Mouse (Mus musculus): ENCODE results near the gene Gorasp2.

DNA sequence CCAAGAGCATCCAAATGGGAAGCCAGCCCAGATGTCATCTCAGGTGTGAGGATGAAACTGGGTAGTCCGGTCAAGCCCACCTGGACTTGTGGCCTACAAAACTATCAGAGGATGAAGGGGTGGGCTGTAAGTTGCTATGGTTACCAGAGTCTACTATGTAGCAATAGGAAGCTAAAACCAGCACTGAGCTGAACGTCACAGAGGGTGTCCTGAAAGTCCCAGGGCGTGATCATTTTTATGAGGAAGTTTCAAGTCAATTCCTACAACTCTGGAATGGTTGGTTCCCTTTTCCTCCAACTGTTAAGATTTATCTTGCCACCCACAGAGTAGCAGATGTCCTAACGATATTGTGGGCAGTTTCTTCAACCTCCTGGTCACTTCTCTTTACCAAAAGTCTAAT lies 39.1 kb upstream of the Gorasp2 start:
- no peak for TF ChIP-seq GATA1 (IDR thresholded peaks at IDR 0.05; ENCODE audit: borderline replicate concordance, low read length)
- no peak for TF ChIP-seq FLI1 (IDR thresholded peaks at IDR 0.05; ENCODE audit: low read length)
